Mouse (Mus musculus) ES-Bruce4 (cell line): ENCODE results near the gene Slc25a38.

ENCODE experiments used
- CTCF ChIP-seq: IDR thresholded peaks from one replicate; pipeline ENCODE4 v1.8.1; 2011; ENCODE audit warnings: low read depth, low read length
- EP300 ChIP-seq: IDR thresholded peaks from 2 replicates; pipeline ENCODE4 v1.6.1; 2011; ENCODE audit warnings: low read depth, low read length; ENCODE audit not compliant: insufficient read depth

GRCm38 (mm10) chr9:120080546-120081108 is 29.5 kb upstream of the Slc25a38 start:
- TF ChIP-seq EP300 (no peak), CTCF (peak; percentile 47)
